Mouse (Mus musculus) testis, adult 2 months (tissue): Measurements from ENCODE around the gene Fbxo47.

Experiments
- CTCF ChIP-seq: fragments of 200-500 bp; IDR thresholded peaks from 2 replicates; pipeline ENCODE4 v1.5.1; 2012; ENCODE audit warnings: low read depth, mild to moderate bottlenecking, inconsistent platforms, low read length, moderate library complexity; ENCODE audit not compliant: control insufficient read depth, insufficient read depth, insufficient replicate concordance
- POLR2A ChIP-seq: fragments of 200-500 bp; IDR thresholded peaks from 2 replicates; pipeline ENCODE4 v1.6.1; 2012; ENCODE audit warnings: low read depth, mild to moderate bottlenecking, inconsistent platforms, low read length, moderate library complexity; ENCODE audit not compliant: control insufficient read depth

GRCm38 (mm10) chr11:97913111-97913510 is 29.2 kb upstream of the Fbxo47 start:
- no peak for TF ChIP-seq CTCF
- TF ChIP-seq POLR2A = no peak
